Mouse (Mus musculus): ENCODE results near the gene Cldn2. TPM values are rescaled to one million over a fixed set of nuclear protein-coding genes. Genes with fewer than 3 reads are reported as not detected.

Cldn2 gene
- polyA plus RNA-seq, 1 experiment from 2014 or later, result not detected

DNA sequence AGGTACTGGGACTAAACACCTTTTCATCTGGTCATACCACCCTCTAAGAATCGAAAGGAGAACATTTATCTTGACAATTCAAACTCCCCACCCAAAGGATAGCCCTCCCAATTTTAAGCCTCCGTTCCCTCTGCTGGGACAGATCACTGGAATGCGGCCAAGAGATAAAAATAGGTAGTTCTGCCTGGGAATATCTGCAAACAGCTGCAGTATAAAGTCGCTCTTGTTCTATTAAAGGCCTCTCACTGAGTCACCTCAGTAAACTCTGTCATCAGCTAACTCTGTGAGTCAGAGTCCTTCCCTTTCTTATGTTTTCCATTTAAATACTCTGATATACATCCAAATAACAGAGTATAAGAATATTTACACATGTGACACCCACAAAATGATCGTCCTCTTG is 58.8 kb downstream of the Cldn2 start:
- no peaks in the 10 kb centered on the region for H3K9me3 ChIP-seq (ENCODE audit: low read depth, low read length)
- WGBS, result 57% methylated on average over 5 of the region's 5 CpGs
- H3K36me3 ChIP-seq (ENCODE audit: insufficient read depth), result no peaks in the 10 kb centered on the region
- H3K27me3 ChIP-seq (ENCODE audit: insufficient read depth, low read length), result no peaks in the 10 kb centered on the region
- no peak overlapping the region for H3K27ac ChIP-seq (ENCODE audit: low read depth)
- H3K4me1 ChIP-seq (ENCODE audit: insufficient read depth), result no peaks in the 10 kb centered on the region
- TF ChIP-seq CTCF (IDR thresholded peaks at IDR 0.05; ENCODE audit: low read depth), result no peak
- no peak overlapping the region for H3K9ac ChIP-seq
- H3K4me3 ChIP-seq (ENCODE audit: low read depth, low read length), result no peak overlapping the region
- no peak for DNase-seq
- no peak for ATAC-seq (ENCODE audit: insufficient read depth)
- H3K4me2 ChIP-seq, result no peak overlapping the region

Other genes with a start within 250 kb of the Cldn2 start
- 3.1 and 3.4 TPM in 2 replicates for gene Rnf128, start 237.5 kb upstream of the Cldn2 start, polyA plus RNA-seq (2014; fragmentation: Nextera tagmentation; extraction: Ambion mirVana)
- gene Tbc1d8b, start 115.8 kb upstream of the Cldn2 start, polyA plus RNA-seq (2014; fragmentation: Nextera tagmentation; extraction: Ambion mirVana), result 1.8 and 2.0 TPM in 2 replicates
- 0.32 and 0.42 TPM in 2 replicates for gene Gm15013, start 86.3 kb upstream of the Cldn2 start, polyA plus RNA-seq (2014; fragmentation: Nextera tagmentation; extraction: Ambion mirVana)
- not detected in 2 replicates for gene Ripply1, start 18.5 kb upstream of the Cldn2 start, polyA plus RNA-seq (2014; fragmentation: Nextera tagmentation; extraction: Ambion mirVana)
- gene Morc4, start 70.8 kb downstream of the Cldn2 start, polyA plus RNA-seq (2014; fragmentation: Nextera tagmentation; extraction: Ambion mirVana), result 19.0 and 21.1 TPM in 2 replicates
- 6.7 and 6.8 TPM in 2 replicates for gene Rbm41, start 197.8 kb downstream of the Cldn2 start, polyA plus RNA-seq (2014; fragmentation: Nextera tagmentation; extraction: Ambion mirVana)

All from lung, embryonic 14.5 days (tissue).